Mouse (Mus musculus) heart, postnatal 25 days (tissue): ENCODE results near the gene Mrpl10. TPM values are rescaled to one million over a fixed set of nuclear protein-coding genes. Genes with fewer than 3 reads are reported as not detected.

Source experiments
- DNase-seq: peaks from one replicate; pipeline ENCODE4 v3.0.0; 2022; ENCODE audit warnings: low spot score
- intact Hi-C: fragments of 180-260 bp; cut with DNase I; formaldehyde crosslinking; loops from one replicate; pipeline ENCODE4 v1.15.1; 2025
- total RNA-seq, 2 experiments: library from RNA; stranded (reverse); gene quantifications; 2 replicates each; pipeline ENCODE4 v1.2.3; 2021

Gene Mrpl10
- 10 to 100 TPM; 81.0 to 85.2 TPM for total RNA-seq

- peak; percentile 69 for DNase-seq
- intact Hi-C loops = no loop called here
These were observed at the start of gene Mrpl10, which contains the start of gene Lrrc46 for GRCm38 (mm10) chr11:97041022-97041899. Gene Mrpl10, plus strand, starts transcription at chr11:97041560. Gene Lrrc46, minus strand, starts transcription at chr11:97041407.

DNA sequence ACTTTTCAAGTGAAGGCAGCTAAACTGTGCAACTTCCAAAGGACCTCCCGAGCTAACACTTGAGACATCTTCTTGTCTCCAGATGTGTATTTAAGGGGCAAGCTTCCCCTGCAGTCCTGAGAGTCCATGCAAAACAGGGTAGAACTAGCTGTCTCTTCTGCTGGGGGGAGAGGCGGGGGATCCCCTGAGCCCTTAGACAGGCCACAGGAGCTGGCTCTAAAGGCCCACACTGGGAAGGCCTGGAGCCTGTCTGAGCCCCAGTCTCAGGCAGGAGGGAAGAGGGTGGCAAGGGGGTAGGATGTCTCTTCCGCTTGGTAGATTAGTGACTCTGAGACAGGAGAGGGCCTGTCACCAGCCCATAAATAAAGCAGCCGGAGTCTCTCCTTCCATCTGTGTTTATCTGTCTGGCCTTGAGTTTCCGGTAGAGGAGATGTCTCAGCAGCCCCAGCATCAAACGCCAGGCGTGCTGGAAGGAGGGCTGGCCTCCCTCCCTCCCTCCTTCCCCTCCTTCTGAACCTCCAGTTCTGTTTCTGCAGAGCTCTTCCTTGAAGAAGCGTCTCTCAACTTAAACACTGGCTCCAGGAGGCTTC lies 48.5 kb upstream of the Mrpl10 start:
- no peak for DNase-seq
- intact Hi-C loops = no loop called here

GRCm38 (mm10) chr11:96995031-96995430 lies 46.3 kb upstream of the Mrpl10 start:
- intact Hi-C loops = no loop called here
- no peak for DNase-seq

DNA sequence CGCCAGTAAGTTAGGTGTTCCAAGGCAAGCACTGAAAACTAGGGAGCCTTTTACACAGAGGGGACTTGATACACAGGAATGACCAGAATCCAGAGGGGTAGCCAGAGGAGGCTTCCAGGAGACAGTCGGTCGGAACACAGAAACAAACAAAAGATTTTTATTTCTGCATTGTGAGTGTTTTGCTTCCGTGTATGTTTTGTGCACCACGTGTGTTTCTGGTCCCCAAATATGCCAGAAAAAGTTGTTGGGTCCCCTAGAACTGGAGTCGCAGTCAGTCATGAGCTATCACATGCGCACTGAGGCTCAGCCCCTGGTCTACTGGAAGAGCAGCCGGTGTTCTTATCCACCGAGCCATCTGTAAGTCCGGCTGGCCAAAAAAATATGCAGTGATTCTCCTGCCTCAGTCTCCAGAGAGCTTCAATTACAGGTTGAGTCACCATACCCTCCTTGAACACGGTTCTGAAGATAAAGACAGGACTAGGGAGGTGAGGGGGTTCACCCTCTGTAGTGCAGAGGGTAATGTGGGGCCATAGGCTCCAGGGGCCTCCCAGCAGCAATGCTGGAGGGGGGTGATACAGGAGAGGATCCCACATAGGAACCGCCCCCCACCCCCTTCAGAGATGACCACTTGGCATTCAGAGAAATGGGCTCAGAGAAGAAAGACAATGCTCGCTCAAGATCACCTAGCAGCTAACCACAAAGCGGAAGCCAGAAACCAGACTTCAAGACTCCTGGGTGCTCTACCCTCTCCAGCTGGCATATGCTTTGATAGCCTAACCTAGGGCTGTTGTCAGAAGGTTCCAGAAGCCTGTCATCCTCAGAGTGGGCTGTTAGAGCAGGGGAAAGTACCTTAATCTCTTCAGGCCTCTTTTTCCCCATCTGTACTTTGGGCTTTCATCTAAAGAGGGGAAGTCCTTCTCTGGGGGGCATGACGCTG lies 45.3 kb upstream of the Mrpl10 start:
- intact Hi-C loops = no loop called here

DNA sequence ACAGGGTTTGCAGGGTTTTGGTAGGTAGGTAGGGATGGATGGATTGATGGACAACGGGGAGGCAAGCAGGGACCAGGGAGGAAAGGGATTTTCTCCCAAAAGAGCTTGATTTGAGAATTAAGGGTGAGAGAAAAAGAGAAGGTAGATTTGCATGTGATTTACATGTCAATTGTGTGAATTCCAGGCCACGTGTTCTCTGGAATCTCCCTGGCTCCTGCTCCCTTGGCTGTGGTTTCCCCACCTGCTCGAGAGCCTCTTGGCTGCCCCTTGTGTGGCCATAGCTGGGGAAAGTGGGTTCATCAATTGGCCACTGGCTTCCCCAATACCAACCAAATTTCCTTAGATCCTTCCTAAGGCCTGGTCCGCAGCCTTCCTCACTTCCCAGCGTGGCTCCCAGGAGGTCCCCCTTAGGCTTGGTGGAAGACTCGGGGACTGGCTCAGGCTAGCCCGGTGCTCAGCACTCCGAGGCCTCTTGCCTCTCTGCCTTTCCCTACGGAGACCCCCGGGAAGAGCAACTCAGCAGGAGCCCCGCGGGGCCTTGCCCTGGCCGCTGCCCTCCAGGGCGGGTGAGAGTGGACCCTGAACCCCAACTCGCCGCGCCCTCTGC lies 44.5 kb upstream of the Mrpl10 start:
- intact Hi-C loops = no loop called here
- DNase-seq = no peak

More for the DNA sequence above, 45.3 kb upstream of the Mrpl10 start:
- no peak for DNase-seq

DNA sequence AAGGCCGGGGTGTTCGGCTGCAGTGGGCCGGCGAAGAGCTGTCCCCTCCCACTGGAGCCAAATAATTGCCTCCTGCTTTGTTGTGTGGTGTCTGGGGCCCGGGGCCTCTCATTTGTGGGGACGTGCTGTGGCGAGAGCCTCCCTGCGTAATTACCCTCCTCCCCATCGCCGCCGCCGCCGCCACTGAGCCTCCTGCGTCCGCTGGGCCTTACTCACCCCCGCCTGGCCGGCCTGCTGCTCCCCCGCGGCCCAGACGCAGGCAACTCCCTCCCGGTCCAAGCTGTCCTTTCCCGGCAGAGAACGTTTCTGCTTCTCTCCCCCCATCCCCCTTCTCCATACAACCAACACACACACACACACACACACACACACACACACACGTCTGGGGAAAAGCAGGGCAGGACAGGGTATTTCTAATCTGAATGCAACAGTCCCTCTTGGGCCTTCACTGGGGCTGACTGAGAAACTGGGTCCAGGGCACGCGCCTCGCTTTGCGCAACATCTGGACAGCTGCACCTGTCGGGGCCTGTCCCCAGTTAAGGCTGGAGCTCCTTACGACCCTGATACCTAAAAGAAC lies 43.9 kb upstream of the Mrpl10 start:
- intact Hi-C loops = no loop called here
- no peak for DNase-seq

GRCm38 (mm10) chr11:97003170-97003569 lies 38.2 kb upstream of the Mrpl10 start:
- intact Hi-C loops = no loop called here
- DNase-seq = no peak

- DNase-seq = no peak
- intact Hi-C loops = no loop called here
These were observed 34.1 kb upstream of the Mrpl10 start for GRCm38 (mm10) chr11:97007093-97007794.

DNA sequence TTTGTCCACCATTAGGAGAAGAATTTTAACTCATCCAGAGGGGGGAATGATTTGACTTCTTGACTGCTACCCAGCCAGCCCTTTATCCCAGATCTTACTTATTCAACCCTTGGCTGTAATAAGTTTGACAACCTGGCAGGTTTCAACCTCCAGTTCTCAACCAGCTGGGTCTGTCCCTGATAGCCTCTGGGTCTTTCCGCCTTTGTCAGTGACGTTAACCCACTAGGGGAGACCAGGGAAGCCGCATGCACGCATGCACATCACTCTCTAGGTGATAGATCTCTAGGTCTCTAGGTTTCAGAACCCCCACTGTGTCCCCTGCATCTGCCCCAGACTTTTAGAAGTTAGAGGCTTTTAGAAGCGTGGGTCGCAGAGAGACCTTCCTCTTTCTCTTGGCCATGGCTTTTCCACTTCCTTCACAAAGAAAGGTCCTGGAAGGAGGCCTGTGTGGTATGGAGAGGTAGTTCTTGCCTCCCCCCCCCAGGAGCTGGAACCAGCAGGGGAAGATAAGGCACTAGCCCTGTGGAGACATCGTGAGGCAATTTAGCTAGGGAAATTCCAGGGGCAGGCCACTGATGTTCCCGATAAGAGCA lies 32.1 kb upstream of the Mrpl10 start:
- intact Hi-C loops = no loop called here
- DNase-seq = no peak

DNA sequence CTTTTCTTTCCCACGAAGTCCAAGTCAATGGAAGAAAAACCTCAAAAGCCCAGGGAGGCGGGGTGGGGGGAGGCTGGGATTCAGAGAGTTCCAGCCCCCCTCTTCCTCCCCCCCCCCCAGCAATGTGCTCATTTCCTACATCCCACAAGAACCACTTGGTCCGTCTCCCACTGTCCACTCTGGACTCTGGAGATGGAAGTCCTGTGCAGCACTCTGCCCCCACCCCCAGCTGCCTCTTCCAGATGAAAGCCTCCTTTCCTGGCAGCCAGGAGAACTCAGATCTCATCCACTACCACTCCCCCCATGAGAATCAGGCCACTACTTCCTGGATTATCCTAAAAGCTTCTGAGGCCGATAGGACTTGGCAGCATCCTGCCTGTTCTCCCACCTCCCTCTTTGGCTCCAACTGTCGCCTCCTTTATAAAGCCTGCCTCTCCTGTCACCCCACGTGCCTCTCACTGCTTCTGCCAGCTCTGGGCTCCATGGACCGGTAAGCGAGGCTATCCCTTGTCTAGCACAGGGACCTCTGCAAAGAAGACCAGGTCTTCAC lies 28.2 kb upstream of the Mrpl10 start, which contains the start of gene Sp6:
Gene Sp6 (plus strand): TSS at position 274 of the 550 bp plus-strand sequence.
- no peak for DNase-seq
- intact Hi-C loops = no loop called here

DNA sequence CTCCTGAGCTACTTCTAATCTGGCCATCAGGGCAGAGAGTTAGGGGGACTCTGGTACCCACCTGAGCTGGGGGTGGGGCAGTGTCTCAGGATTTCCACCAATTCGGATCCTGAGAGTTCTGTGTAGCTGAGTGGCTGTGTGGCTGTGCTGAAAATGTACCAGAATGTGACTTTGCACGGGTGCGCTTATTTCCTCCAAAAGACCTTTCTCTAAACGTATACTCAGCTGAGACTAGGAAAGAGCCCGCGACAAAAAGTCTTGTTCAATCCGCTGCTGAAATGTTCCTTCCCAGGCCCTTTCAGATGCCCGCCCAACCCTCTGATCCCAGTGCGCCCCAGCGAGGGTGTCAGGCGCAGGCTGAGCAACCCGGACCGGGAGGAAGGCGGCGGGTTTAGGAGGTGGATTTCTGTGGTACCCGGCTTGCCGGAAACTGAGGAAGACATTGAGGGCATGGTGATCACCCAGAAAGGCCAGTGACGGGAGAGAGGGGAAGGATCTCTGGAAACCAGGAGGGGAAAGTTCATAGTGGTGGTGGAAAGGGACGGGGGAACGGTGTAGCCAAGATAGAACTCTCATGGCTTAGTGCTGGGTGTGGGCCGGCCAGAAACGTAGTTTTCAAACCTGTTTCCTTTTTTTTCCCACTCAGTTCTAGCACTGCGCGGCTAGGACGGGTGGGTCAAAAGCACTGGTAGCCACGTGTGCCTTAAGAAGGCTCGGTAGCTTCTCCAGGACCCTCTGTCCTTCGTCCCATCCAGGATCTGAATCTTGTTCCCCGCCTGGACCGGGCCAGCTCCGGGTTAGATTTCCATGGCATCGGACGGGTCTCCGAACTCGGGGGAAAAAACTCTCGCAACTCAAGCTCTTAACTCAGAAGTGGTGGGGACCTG lies 23.4 kb upstream of the Mrpl10 start:
- intact Hi-C loops = no loop called here
- no peak for DNase-seq

- no peak for DNase-seq
- intact Hi-C loops = no loop called here
These were observed 22.6 kb upstream of the Mrpl10 start for GRCm38 (mm10) chr11:97018583-97019344.

DNA sequence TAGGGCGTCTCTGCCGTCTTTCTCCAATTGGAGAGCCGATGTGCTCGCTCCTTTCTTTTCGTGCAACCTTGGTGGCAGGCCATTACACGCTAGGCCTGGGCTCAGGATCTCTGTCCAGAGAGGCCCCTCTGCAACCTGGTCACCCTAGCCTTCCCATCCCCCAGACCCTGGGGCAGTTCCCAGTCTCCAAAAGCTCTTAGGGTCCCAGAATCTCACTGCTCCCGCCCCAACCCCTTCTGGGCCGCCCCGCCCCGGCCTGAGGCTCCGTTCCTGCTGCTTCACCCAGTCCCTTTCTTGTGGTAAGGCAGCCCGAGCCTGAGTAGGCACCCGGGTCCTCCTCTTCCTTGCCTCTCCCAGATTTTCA lies 22.0 kb upstream of the Mrpl10 start:
- intact Hi-C loops = no loop called here
- no peak for DNase-seq

GRCm38 (mm10) chr11:97021121-97021765 lies 20.1 kb upstream of the Mrpl10 start:
- intact Hi-C loops = loop anchor here (5.0 kb wide), 1 partner anchor 154 kb away; no protein-coding TSS in a partner anchor
- no peak for DNase-seq

GRCm38 (mm10) chr11:97021873-97022484 lies 19.4 kb upstream of the Mrpl10 start:
- intact Hi-C loops = loop anchor here (2.0 to 5.0 kb wide), 2 partner anchors 105 to 155 kb away; partner anchors contain the start of gene Cdk5rap3
- peak; percentile 45 for DNase-seq
